Mouse (Mus musculus) left cerebral cortex, adult 2 months (tissue): ENCODE results near the gene Wbp1l. TPM values are rescaled to one million over a fixed set of nuclear protein-coding genes. Genes with fewer than 3 reads are reported as not detected.

Experiments used
- DNase-seq, 2 experiments: peaks; one replicate each; pipeline ENCODE4 v3.0.0; 2021 to 2022; ENCODE audit warnings: low spot score in 2 of 2, mixed read lengths in 1 of 2; ENCODE audit errors: extremely low spot score in 1 of 2
- H3K27ac ChIP-seq: fragments of 200-600 bp; 2 replicates; pipeline ENCODE4 v1.8.1; 2022
- H3K4me3 ChIP-seq: fragments of 200-600 bp; 2 replicates; pipeline ENCODE4 v1.8.1; 2022
- CTCF ChIP-seq: fragments of 200-600 bp; IDR thresholded peaks from 2 replicates; pipeline ENCODE4 v1.8.1; 2022; ENCODE audit warnings: antibody characterized with exemption, mild to moderate bottlenecking, moderate library complexity
- intact Hi-C: fragments of 180-260 bp; cut with DNase I; formaldehyde crosslinking; loops from one replicate; pipeline ENCODE4 v1.15.1; 2025
- total RNA-seq, 2 experiments: library from RNA; stranded (reverse); gene quantifications; 2 replicates each; pipeline ENCODE4 v1.2.3; 2021

The Wbp1l gene
- total RNA-seq, 2 experiments from 2014 or later: 36.8 to 42.6 TPM

DNA sequence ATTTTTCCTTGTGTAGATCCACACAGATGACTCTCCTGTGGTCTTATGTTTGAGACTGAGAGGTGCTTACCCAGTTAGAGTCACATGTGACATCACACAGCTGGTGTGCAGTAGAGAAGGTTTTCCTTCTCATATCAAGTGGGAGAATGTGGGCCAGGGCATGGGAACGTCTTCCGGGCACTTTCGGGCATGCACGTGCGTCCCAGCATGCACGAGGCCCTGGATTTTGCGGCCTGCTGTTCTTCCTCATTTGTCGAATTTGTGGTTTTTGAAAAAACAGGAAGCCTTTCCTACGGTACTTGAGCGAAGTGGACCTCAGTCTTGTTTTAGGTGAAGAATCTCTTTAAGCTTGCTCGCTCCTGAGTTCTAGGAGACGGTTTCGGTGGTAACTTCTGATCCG is 49.7 kb downstream of the Wbp1l start:
- H3K4me3 ChIP-seq: no peak overlapping the region
- intact Hi-C loops: no loop called here
- no peak for DNase-seq
- H3K27ac ChIP-seq: no peak overlapping the region
- TF ChIP-seq CTCF: no peak

DNA sequence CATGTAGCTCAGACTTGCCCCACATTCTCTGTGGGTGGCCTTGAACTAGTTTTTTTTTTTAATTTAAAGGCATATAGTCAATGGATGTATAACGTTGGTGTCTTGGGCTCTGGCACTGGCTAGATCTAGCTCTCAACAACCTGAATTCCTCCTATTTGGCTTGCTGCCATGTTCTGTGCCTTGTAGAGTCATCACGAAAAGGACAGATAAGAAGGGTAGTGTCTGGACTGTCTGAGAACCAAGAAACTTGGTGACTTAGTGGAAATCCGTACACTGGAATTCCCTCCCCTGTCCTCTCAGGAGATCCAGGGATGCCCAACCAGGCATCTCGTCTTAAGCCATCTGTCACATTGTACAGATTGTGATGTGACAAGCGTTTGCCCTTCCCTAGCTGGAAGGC is 54.3 kb downstream of the Wbp1l start:
- intact Hi-C loops: no loop called here
- H3K4me3 ChIP-seq: no peak overlapping the region
- no peak for DNase-seq
- no peak overlapping the region for H3K27ac ChIP-seq
- TF ChIP-seq CTCF: no peak

DNA sequence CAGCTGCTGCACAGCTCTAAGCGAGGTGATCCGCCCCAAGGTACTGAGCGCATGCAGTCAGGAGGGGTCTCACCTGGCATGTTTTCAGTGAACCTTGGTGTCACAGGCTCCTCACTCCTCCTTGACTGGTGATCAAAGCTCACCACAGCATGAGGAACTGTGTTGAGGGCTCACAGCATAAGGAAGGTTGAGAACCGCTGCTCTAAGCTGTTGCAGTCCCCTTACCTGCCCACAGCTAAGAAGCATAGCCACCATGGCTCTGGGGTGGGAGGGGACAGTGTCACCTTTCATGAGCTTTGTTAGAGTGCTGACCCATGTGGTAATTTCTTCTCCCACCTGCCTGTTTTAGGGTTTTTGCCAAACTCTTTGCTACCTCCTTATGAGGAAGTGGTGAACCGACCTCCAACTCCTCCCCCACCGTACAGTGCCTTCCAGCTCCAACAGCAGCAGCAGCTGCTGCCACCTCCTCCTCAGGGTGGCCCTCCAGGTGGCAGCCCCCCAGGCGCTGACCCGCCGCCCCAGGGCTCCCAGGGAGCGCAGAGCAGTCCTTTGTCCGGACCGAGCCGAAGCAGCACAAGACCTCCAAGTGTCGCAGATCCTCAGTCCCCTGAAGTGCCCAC is 54.8 kb downstream of the Wbp1l start:
- DNase-seq: no peak
- TF ChIP-seq CTCF: no peak
- Histone ChIP-seq H3K4me3 (no peak overlapping the region), H3K27ac (no peak overlapping the region)
- intact Hi-C loops: no loop called here

DNA sequence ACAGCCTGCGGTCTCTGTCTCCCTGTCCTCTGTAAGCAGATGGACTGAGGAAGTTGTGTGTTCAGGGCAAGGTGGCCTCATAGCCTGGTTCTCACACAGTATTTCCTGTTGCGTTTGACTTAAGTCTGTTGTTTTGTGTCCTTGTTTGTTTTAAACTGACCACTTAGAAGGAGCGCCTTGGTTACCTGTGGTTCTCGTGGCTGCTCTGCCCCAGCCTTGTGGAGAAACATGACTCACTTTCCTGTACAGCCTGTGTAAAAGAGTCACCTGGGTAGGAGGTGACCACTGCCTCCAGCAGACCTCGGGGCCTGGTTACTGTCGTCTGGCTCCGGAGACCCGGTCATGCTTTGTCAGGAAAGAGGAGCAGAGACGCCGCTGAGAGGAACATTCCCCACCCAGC is 56.7 kb downstream of the Wbp1l start:
- no peak overlapping the region for H3K4me3 ChIP-seq
- TF ChIP-seq CTCF: no peak
- no peak for DNase-seq
- intact Hi-C loops: loop anchor here (5.0 kb wide), 1 partner anchor 68 kb away; no protein-coding TSS in a partner anchor
- no peak overlapping the region for H3K27ac ChIP-seq

DNA sequence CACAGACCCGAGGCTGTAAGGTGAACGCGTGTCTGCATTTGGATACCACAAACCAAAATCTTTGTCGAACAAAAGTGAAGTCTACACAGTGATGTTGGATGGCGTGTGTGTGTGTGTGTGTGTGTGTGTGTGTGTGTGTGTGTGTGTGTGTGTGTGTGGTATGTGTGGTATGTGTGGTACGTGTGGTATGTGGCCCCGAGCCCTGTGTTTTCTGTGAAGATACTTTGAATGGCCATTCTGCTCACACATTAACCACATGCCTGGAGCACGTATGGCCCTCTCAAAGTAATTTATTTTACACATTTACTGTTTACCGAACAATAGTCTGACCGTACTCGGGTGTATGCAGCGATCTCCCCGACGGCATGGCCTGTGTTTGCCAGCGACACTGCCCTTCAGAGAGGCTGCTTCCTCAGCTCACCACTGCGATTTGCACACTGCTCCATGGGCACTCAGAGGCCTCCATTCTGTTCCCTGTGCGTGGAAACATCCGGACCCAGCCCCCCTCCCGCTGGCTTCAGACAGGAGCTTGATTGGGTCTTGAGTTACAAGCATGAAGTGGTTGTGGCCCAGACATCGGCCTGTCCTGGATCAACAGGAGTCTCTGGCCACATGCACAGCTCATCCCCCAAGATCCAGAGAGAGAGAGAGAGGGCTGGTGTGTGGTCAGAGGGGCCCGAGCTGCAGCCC is 57.4 kb downstream of the Wbp1l start:
- intact Hi-C loops: loop anchor here (5.0 kb wide), 1 partner anchor 69 kb away; no protein-coding TSS in a partner anchor
- no peak for TF ChIP-seq CTCF
- no peak overlapping the region for H3K4me3 ChIP-seq
- no peak overlapping the region for H3K27ac ChIP-seq
- DNase-seq: no peak

DNA sequence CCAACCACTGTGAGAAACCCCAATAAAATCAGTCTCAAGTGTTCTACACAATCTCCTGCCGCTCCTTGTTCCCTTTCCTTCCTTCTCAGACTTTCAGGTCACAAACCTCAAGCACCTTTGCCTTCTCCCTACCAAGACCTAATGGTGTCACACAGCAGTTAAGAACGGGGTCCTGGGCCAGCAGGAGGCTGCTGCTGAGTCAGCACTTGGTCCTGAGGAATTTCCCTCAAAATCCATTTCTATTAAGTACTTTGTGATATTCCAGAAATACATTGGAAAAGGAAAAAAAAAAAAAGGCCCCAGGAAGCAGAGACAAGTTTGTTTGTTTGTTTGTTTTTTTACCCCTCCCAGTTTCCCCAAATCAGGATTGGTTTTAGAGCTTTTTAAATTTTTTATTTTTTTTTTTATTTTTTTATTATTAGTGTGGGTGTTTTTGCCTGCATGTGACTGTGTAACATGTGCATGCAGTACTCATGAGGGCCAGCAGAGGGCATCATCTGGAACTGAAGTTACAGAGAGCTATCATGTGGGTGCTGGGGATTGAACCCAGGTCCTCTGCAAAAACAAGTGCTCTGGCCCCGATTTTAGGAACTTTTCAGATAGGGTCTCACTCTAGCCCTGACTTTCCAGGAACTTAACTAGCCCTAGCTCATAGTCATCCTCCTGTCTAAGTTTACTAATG is 58.6 kb downstream of the Wbp1l start:
- intact Hi-C loops: loop anchor here (5.0 kb wide), 1 partner anchor 70 kb away; no protein-coding TSS in a partner anchor
- no peak overlapping the region for H3K4me3 ChIP-seq
- no peak for DNase-seq
- peak; percentile 58 for TF ChIP-seq CTCF
- H3K27ac ChIP-seq: no peak overlapping the region

DNA sequence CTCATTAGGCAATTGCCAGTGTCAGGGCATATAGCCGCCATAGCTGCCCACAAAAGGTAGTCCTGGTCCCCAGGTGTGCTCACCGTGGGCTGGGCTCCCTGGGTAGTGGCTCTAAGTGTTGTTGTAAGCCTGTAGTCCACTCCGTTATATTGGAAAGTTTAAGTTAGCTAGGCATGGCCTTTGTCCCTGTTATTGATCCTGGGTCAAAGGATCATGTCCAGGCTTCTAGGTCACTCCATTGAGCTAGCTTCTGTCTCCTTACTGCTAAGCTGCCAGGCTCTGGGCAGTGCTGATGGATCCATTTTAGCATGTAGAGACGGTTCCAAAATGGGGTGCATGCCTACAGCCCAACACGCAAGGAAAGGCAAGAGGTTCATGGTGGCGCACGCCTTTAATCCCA is 59.5 kb downstream of the Wbp1l start:
- TF ChIP-seq CTCF: no peak
- Histone ChIP-seq H3K4me3 (no peak overlapping the region), H3K27ac (no peak overlapping the region)
- no peak for DNase-seq
- intact Hi-C loops: loop anchor here (5.0 kb wide), 1 partner anchor 71 kb away; no protein-coding TSS in a partner anchor

DNA sequence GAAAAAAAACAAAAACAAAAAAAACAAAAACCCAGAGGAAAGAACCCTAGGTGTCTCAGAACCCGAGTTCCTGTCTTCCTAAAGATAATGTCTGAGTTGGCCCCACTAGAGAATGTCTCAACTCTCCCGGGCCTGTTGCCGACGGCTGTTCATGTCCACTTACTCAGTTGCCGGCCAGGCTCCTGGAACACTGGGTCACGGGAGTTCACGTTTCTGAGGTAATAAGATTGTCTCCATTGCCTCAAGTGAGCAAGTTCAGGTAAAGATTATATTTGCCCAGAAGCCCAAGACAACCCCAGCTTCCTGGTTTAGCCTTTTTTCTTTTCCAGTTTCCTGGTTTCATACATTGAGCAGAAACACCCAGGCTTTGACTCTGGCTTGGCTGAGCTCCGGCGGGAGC is 60.0 kb downstream of the Wbp1l start:
- no peak for TF ChIP-seq CTCF
- intact Hi-C loops: loop anchor here (5.0 kb wide), 1 partner anchor 72 kb away; no protein-coding TSS in a partner anchor
- Histone ChIP-seq H3K27ac (no peak overlapping the region), H3K4me3 (no peak overlapping the region)
- DNase-seq: no peak

DNA sequence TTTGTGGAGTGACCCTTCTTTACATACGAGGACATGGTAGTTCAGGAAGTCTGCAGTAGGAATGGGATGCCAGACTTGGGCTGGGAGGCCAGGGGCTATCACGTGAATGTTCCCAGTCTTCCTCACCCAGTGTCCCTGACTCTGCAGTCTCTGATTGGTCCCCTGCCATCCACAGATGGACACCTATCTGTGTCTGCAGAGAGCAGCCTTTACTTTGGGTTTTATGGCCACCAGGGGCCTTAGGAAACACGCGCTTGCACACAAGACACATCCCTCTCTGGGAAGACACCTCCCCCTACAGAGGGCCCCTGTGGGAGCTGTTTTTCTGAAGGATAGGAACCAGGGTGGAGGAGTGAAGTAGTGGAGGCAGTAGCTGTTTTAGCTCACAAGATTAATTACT is 62.6 kb downstream of the Wbp1l start:
- no peak overlapping the region for H3K4me3 ChIP-seq
- no peak for DNase-seq
- intact Hi-C loops: no loop called here
- TF ChIP-seq CTCF: no peak; the same call in 1 of the 2 replicates
- H3K27ac ChIP-seq: no peak overlapping the region

DNA sequence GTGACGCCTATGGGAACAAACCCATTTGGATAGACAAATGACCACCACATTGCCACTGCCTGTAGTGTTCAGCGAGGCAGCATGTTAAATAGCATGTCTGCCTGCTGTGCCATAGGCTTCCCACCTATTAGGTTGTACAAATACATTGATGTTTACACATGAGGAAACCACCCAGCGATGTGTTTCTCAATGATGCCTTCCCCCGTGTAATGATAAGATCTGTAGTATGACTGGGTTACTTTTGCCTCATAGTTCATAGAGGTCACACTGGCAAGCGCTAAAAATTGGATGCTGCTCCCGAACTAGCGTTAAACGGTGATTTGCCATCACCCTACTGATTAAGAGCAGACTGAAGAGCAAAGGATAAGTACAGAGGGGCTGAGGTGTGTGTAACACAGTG is 63.3 kb downstream of the Wbp1l start:
- Histone ChIP-seq H3K4me3 (no peak overlapping the region), H3K27ac (no peak overlapping the region)
- no peak for DNase-seq
- intact Hi-C loops: no loop called here
- no peak for TF ChIP-seq CTCF

DNA sequence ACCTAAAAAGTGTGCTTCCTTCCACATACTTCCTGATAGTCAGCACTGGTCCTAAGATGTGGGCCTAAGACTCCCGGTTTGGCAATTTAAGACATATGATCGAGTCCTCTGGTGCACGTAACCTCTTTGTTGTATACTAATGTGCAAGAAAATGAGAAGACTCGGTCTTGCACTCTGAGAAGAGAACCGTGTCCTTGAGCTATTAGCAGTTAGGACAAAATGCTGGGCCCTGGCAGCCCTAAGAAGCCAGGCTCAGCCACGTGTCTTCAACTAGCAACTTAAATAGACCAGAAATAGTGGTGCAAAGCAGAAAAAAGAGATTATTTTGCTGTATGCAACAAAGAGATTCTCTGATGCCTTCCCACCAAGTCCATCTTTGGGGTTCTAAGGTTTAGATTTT is 63.9 kb downstream of the Wbp1l start:
- Histone ChIP-seq H3K4me3 (no peak overlapping the region), H3K27ac (no peak overlapping the region)
- intact Hi-C loops: no loop called here
- no peak for TF ChIP-seq CTCF
- no peak for DNase-seq

DNA sequence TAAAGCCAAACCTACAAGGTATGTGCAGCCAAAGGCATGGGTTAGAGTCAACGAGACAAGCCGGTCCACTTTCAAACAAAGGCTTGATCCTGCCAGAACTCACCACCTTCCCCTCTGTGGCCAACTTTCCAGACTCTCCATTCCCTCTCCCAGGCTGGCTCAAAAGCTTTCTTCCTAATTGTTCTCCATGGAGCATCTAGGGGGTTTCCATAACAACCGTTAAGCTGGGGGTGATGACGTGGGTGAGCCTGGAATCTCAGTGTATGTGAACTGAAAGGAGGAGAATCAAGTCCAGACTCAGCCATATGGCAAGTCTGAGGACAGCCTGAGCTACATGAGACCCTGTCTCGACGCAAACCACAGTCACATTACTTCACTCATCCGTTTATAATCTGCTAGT is 66.6 kb downstream of the Wbp1l start:
- Histone ChIP-seq H3K4me3 (no peak overlapping the region), H3K27ac (no peak overlapping the region)
- no peak for TF ChIP-seq CTCF
- intact Hi-C loops: no loop called here
- DNase-seq: no peak
